Mouse (Mus musculus) gastrocnemius, postnatal 25 days (tissue): Measurements from ENCODE around the gene Tmeff2. TPM values are rescaled to one million over a fixed set of nuclear protein-coding genes. Genes with fewer than 3 reads are reported as not detected.
A peak's percentile ranks its signal among the peaks of the same experiment; 100 is the strongest.

Experiments used
- DNase-seq: peaks from one replicate; pipeline ENCODE4 v3.0.0; 2022
- total RNA-seq, 2 experiments: library from RNA; stranded (reverse); gene quantifications; 1 replicate in 1 of 2; 2 replicates in 1 of 2; pipeline ENCODE4 v1.2.3; 2021

The Tmeff2 gene
- total RNA-seq, 2 experiments from 2014 or later: 1.7 to 2.9 TPM

DNA sequence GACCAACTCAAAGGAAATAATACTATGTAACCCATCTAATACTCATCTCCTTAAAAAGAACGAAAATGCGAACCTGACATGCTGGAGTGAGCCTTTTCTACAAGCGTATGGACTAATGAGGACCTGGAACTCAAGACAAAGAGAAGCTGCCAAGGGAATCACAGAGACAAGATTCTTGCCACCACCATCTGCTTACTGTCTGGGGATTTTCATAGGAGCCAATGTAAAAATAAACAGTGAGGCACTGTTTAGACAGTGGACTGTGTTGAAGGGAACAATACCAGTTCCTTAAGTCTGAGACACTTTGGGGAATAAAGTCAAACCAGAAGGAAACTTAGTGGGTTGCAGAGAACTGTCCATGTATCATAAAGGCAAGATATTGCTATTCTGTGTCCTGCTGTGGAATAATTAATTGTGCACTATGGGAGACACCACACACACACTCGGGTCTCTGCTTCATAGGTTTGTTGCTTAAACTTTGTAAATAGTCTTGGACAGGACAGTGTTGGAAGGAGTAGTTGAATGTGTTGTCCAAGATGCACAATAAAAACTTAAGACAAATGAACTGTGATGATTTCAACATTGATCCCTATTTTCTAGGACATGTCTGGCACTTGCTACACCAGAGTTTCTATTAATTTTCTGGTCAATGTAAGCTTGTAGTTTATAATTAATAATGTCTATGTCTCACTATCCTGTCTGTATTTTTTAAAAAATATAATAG, 79.1 kb downstream of the Tmeff2 start:
- no peak for DNase-seq

GRCm38 (mm10) chr1:50980591-50980990, 80.1 kb downstream of the Tmeff2 start:
- DNase-seq: no peak

- DNase-seq: no peak
These were observed 80.8 kb downstream of the Tmeff2 start for GRCm38 (mm10) chr1:50981151-50981828.

DNA sequence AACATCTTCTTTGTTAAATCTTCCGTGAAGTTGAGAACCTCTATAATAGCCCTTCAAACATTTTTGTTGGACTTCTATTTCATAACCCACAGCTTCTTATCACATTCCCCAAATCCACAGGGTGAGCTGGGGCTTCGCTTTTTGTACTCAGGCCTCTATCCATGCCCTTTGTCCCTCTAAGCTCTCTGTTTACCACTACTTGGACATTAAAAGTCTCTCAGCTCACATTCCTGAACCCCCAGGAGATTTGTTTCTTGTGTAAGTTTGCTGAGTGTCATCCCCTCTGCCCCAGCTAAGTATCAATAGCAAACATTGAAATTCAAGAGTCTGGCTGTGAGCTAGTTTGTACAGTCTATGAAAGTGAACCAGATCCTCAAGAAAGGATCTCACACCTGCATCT, 90.2 kb downstream of the Tmeff2 start:
- no peak for DNase-seq

GRCm38 (mm10) chr1:50994505-50994904, 94.1 kb downstream of the Tmeff2 start:
- no peak for DNase-seq

DNA sequence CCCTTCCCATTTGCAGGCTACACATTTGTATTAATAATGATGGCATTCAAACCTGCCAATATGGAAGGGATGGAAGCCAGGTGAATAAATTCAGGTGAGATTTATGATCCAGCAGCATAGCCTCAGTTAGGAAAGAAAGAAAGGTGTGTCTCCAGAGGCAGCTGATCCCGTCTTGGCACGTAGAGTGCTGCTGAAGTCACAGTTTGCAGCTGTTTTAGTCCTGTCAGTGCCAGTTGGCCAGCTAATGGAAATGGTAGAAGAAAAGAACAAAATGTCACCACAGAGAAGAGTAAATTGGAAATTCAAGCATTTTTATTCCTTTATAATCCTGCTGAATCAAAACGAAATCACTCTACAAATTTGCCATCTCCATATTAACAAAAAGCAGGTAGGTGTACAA, 99.3 kb downstream of the Tmeff2 start:
- peak; percentile 7 for DNase-seq

GRCm38 (mm10) chr1:51008344-51008743, 107.9 kb downstream of the Tmeff2 start:
- no peak for DNase-seq

DNA sequence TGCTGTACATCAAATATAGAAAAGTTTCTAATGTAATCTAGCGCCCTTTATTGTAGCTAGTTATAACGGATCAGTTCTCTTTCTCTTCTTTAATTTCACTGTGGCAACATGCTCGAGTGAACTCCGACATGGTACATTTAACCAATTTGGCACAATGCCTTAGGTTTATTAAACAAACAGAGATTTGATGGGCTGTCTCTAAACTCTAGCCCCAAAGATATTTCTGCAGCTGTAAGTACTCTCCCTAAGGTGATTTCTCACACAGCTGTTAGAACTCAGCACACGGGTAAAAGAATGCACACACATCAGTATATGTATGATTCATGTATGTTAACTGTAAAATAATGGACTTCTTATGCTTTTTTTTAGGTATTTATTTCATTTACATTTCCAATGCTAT, 139.8 kb downstream of the Tmeff2 start:
- DNase-seq: no peak

- no peak for DNase-seq
These were observed 144.4 kb downstream of the Tmeff2 start for GRCm38 (mm10) chr1:51044810-51045209.

DNA sequence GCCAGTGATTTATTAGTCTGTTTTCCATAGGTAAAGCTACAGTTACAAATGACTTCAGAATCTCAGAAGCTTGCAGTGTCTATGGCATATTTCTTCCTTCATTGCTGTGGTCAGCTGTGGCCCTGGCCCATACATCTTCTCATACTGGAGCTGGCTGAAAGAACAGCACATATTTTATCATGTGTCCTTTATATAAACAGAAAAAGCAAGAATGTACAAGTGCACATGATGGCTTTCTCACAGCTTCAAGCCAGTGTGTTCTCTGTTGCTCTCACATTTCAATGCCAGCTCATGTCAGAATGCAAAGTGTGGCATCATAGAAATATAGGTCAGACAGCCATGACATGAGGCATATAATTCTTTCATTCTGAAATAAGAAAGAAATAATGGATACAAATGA, 164.1 kb downstream of the Tmeff2 start:
- no peak for DNase-seq

DNA sequence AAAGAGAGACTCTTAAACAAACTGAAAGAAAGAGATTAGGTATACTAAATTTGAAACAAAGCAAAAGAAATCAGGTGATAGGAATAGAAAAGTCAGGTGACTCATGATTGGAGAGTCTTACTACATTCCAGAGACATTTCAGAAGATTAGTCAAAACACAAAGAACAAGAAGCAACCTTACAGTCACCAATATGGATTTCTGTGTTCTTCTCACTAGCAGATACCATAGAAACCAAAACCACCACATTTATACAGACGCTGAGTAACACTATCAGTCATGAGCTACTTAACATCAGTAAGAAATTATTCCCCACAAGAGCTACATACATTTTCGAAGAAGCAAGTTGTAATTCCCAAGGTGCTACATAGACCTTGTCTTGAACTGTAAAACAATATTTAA, 165.2 kb downstream of the Tmeff2 start:
- no peak for DNase-seq

GRCm38 (mm10) chr1:51068814-51069213, 168.4 kb downstream of the Tmeff2 start:
- no peak for DNase-seq

- no peak for DNase-seq
These were observed 168.8 kb downstream of the Tmeff2 start for GRCm38 (mm10) chr1:51069288-51069687.

DNA sequence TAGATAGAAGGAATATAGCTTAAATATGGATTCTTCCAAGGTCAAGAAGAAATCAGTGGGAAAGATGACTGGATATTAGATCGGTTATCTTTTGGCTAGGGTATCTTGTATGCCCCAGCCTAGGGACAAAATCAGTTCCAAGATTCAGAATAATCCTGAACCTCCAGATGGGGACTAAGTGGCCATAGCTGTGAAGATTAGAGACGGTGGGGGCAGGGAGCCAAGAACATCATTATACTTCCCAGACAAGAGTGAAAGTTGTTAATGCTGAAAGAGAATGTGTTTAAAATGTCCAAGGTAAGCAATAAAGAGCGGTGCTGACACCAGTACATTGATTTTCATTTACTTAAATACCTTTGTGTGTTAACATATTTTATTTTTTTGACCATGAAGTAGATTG, 173.6 kb downstream of the Tmeff2 start:
- DNase-seq: no peak

- DNase-seq: no peak
These were observed 175.6 kb downstream of the Tmeff2 start for GRCm38 (mm10) chr1:51075785-51076771.

DNA sequence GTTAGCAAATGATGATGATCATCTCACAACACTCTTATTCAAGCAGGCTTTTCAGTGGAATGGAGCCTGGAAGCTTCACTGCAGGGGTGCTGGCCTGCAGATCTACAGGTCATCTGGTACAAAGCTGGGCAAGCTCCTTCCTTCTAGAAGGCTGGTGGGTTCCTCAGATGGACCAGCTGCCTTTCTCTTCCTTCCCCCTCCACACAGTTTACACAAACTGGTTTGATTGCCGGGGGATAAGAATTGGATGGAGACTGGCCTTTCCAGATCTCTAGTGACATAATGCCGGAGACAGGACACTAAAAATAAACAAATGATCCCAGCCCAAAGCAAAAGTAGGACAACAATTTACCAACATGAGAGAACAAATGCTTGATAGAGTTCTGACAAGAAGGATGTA, 188.5 kb downstream of the Tmeff2 start:
- DNase-seq: no peak

GRCm38 (mm10) chr1:51089803-51090202, 189.4 kb downstream of the Tmeff2 start:
- DNase-seq: no peak

GRCm38 (mm10) chr1:51090212-51090761, 189.8 kb downstream of the Tmeff2 start:
- DNase-seq: no peak

GRCm38 (mm10) chr1:51094713-51095112, 194.3 kb downstream of the Tmeff2 start:
- DNase-seq: no peak

- no peak for DNase-seq
These were observed 196.6 kb downstream of the Tmeff2 start for GRCm38 (mm10) chr1:51096848-51097598.

- DNase-seq: no peak
These were observed 200.7 kb downstream of the Tmeff2 start for GRCm38 (mm10) chr1:51101034-51101590.
